Mouse (Mus musculus) erythroblast, embryonic 14.5 days (primary cell): ENCODE results near the gene Tk2.

Experiments
- GATA1 ChIP-seq: IDR thresholded peaks from 2 replicates; pipeline ENCODE4 v1.6.1; 2012; ENCODE audit warnings: low read length, inconsistent platforms, mixed read lengths
- TAL1 ChIP-seq: IDR thresholded peaks from 3 replicates; pipeline ENCODE4 v1.6.1; 2012; ENCODE audit warnings: low read length, inconsistent platforms, mixed read lengths

GRCm38 (mm10) chr8:104234573-104234972 lies 13.8 kb downstream of the Tk2 start:
- no peak for TF ChIP-seq GATA1
- no peak for TF ChIP-seq TAL1
